Mouse (Mus musculus) cerebellum, adult 2 months (tissue): Measurements from ENCODE around the gene Rnf182.

ENCODE experiments used
- CTCF ChIP-seq: fragments of 200-500 bp; IDR thresholded peaks from 2 replicates; pipeline ENCODE4 v1.5.1; 2011; ENCODE audit warnings: low read depth, mild to moderate bottlenecking, control low read depth, low read length, moderate library complexity, borderline replicate concordance; ENCODE audit not compliant: insufficient read depth
- POLR2A ChIP-seq: fragments of 200-500 bp; IDR thresholded peaks from 2 replicates; pipeline ENCODE4 v1.6.1; 2011; ENCODE audit warnings: low read length, control low read depth, borderline replicate concordance; ENCODE audit not compliant: insufficient read depth

DNA sequence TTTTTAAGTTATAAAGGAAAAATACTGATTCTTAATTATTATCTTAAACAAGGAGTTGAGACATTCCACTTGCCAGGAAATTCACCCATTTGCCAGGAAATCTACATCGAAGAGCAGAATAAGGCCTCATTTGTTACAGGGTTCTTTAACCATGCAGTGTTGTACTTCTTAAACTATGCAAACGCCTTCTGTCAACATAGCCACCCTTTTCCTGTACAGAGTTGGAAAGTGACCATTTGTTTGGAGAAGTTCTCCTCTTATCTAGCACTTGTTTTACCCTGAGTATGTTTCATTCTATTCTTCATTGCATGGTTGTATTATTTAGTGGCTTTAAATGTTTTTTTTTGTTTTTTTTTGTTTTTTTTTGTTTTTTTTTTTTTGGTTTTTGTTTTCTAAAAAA, 41.5 kb upstream of the Rnf182 start:
- TF ChIP-seq POLR2A (no peak), CTCF (no peak)
